Mouse (Mus musculus): ENCODE results near the gene Ddx49. TPM values are rescaled to one million over a fixed set of nuclear protein-coding genes. Genes with fewer than 3 reads are reported as not detected.

Gene Ddx49
- polyA plus RNA-seq, 1 experiment from 2014 or later, result 41.9 TPM

GRCm38 (mm10) chr8:70332070-70332877 lies 30.0 kb upstream of the Ddx49 start:
- 23% methylated on average over 40 of the region's 41 CpGs for WGBS
- Histone ChIP-seq H3K27me3 (peaks cover 10% of the 10 kb centered on the region), H3K9ac (0 out of 2 replicates have a peak overlapping the region, but pooled peaks have one; percentile 50), H3K4me3 (no peak overlapping the region), H3K9me3 (no peaks in the 10 kb centered on the region), H3K27ac (replicated peaks) (peak overlapping the region; percentile 46; the same call in 1 of the 2 replicates), H3K4me2 (0 out of 2 replicates have a peak overlapping the region, but pooled peaks have one; percentile 17), H3K4me1 (replicated peaks) (peaks cover 33% of the 10 kb centered on the region), H3K36me3 (peaks cover 96% of the 10 kb centered on the region)
- ATAC-seq (ENCODE audit: low read depth), result peak; percentile 72

GRCm38 (mm10) chr8:70331526-70331925 lies 29.2 kb upstream of the Ddx49 start:
- no peak for ATAC-seq (ENCODE audit: low read depth)
- Histone ChIP-seq H3K4me3 (no peak overlapping the region), H3K9me3 (no peaks in the 10 kb centered on the region), H3K27me3 (peaks cover 10% of the 10 kb centered on the region), H3K9ac (peak overlapping the region; percentile 43; the same call in 1 of the 2 replicates), H3K4me1 (replicated peaks) (peaks cover 33% of the 10 kb centered on the region), H3K4me2 (no peak overlapping the region), H3K27ac (replicated peaks) (peak overlapping the region; percentile 56; the same call in 1 of the 2 replicates), H3K36me3 (peaks cover 96% of the 10 kb centered on the region)
- 63% methylated on average over 19 of the region's 19 CpGs for WGBS

DNA sequence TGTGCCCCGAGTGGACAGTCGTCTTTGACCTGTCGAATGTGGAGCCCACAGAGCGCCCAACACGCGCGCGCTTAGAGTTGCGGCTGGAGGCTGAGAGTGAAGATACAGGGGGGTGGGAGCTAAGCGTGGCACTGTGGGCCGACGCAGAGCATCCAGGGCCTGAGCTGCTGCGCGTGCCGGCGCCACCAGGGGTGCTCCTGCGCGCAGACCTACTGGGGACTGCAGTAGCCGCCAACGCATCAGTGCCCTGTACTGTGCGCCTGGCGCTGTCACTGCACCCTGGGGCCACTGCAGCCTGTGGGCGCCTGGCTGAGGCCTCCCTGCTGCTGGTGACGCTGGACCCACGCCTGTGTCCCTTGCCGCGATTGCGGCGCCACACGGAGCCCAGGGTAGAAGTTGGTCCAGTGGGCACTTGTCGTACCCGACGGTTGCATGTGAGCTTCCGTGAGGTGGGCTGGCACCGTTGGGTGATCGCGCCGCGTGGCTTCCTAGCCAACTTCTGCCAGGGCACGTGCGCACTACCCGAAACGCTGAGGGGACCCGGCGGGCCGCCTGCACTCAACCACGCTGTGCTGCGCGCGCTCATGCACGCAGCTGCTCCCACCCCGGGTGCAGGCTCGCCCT lies 28.6 kb upstream of the Ddx49 start:
- Histone ChIP-seq H3K4me3 (peak overlapping the region; percentile 5; the same call in 1 of the 2 replicates), H3K27me3 (peaks cover 10% of the 10 kb centered on the region), H3K4me1 (replicated peaks) (peaks cover 33% of the 10 kb centered on the region), H3K36me3 (peaks cover 91% of the 10 kb centered on the region), H3K27ac (replicated peaks) (no peak overlapping the region; the same call in 1 of the 2 replicates), H3K9me3 (no peaks in the 10 kb centered on the region), H3K4me2 (peak overlapping the region; percentile 28), H3K9ac (peak overlapping the region; percentile 49; the same call in 1 of the 2 replicates)
- peak; percentile 79 for ATAC-seq (ENCODE audit: low read depth)
- 19% methylated on average over 53 of the region's 53 CpGs for WGBS

- Histone ChIP-seq H3K4me2 (peak overlapping the region; percentile 28), H3K9ac (peak overlapping the region; percentile 49), H3K36me3 (peaks cover 89% of the 10 kb centered on the region), H3K27me3 (peaks cover 10% of the 10 kb centered on the region), H3K9me3 (no peaks in the 10 kb centered on the region), H3K4me1 (replicated peaks) (peaks cover 33% of the 10 kb centered on the region), H3K27ac (replicated peaks) (no peak overlapping the region), H3K4me3 (peak overlapping the region; percentile 5; the same call in 1 of the 2 replicates)
- ATAC-seq (ENCODE audit: low read depth), result peak; percentile 21
- WGBS, result 4% methylated on average over 45 of the region's 45 CpGs
These were observed 27.8 kb upstream of the Ddx49 start for GRCm38 (mm10) chr8:70329835-70330740.

GRCm38 (mm10) chr8:70329124-70329834 lies 27.0 kb upstream of the Ddx49 start, which contains the start of gene Gdf1:
Gene Gdf1 (plus strand): TSS chr8:70329817.
- no peaks in the 10 kb centered on the region for H3K9me3 ChIP-seq
- H3K4me2 ChIP-seq, result peak within 1 kb of the TSS; percentile 28
- WGBS, result 24% methylated on average over 14 of the region's 14 CpGs
- H3K4me1 ChIP-seq (replicated peaks), result peaks cover 33% of the 10 kb centered on the region
- peaks cover 89% of the 10 kb centered on the region for H3K36me3 ChIP-seq
- peak within 1 kb of the TSS; percentile 49 for H3K9ac ChIP-seq
- peaks cover 10% of the 10 kb centered on the region for H3K27me3 ChIP-seq
- H3K4me3 ChIP-seq, result peak within 1 kb of the TSS; percentile 5; the same call in 1 of the 2 replicates
- no peak within 1 kb of the TSS for H3K27ac ChIP-seq (replicated peaks)
- 0 out of 2 replicates have a peak, but pooled peaks have one; percentile 2 for ATAC-seq (ENCODE audit: low read depth)

DNA sequence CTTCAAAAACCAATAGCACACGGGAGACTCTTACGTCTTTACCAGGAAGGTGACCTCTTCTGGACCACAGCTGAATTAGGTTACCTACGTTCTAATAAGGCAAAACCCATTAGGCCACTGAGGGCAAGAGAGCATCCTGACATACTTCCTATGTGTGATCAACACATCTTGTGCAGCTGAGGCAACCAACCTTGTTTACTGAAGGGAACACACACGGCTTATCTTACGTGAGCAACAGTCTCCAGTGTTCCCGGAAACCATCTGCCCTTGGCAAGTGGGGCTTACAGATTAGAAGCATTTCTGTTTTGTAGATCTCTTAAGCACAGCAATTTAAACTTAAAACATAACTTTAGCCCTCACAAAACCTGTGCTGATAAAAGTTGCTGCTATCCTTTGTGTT lies 25.2 kb upstream of the Ddx49 start:
- no peak for ATAC-seq (ENCODE audit: low read depth)
- H3K9ac ChIP-seq, result no peak overlapping the region
- 93% methylated on average over 6 of the region's 6 CpGs for WGBS
- no peak overlapping the region for H3K4me2 ChIP-seq
- H3K27ac ChIP-seq (replicated peaks), result no peak overlapping the region
- H3K27me3 ChIP-seq, result peaks cover 10% of the 10 kb centered on the region
- no peaks in the 10 kb centered on the region for H3K9me3 ChIP-seq
- peaks cover 31% of the 10 kb centered on the region for H3K4me1 ChIP-seq (replicated peaks)
- no peak overlapping the region for H3K4me3 ChIP-seq
- peaks cover 88% of the 10 kb centered on the region for H3K36me3 ChIP-seq

DNA sequence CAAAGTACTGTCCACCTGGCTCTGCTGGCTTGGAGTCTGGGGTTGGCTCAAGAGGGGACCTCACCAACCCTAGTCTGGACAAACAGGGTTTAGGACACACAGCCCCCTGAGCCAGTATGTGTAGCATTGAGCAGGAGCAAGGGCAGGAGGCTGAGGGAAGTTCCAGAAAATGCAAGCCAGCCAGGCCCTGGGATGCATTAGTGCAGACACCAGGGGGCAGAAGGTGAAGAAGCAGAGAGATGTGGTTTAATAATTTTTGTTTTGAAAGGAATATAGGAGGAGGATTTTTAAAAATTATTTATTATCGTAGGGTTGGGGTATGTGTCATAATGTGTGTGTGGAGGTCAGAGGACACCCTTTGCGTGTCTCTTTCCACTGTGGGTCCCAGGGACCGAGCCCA lies 21.4 kb upstream of the Ddx49 start:
- Histone ChIP-seq H3K4me3 (no peak overlapping the region), H3K27ac (replicated peaks) (no peak overlapping the region), H3K36me3 (peaks cover 88% of the 10 kb centered on the region), H3K27me3 (no peaks in the 10 kb centered on the region), H3K4me1 (replicated peaks) (no peaks in the 10 kb centered on the region), H3K9ac (no peak overlapping the region), H3K4me2 (no peak overlapping the region), H3K9me3 (no peaks in the 10 kb centered on the region)
- no peak for ATAC-seq (ENCODE audit: low read depth)
- WGBS, result 89% methylated on average over 3 of the region's 3 CpGs

DNA sequence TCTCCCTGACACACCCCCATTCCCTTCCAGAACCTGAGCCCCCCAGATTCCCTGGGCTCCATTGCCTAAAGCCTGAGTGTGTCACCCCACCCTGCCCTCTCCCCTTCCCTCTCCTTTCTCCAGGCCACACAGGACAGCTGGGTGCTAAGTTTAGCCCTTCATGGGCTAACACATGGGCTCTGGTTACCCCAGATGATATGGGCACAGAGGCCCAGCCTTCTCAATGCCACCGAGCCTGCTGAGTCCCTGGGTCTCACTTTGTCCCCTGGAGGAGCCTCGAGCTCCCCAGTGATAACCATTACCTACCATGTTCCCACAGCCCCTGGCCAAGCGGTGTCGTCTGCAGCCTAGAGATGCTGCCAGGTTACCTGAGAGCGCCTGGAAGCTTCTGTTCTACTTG lies 15.6 kb upstream of the Ddx49 start:
- Histone ChIP-seq H3K27me3 (no peaks in the 10 kb centered on the region), H3K4me3 (0 out of 2 replicates have a peak overlapping the region, but pooled peaks have one; percentile 68), H3K4me2 (peak overlapping the region; percentile 82), H3K27ac (replicated peaks) (peak overlapping the region; percentile 93), H3K36me3 (peaks cover 52% of the 10 kb centered on the region), H3K4me1 (replicated peaks) (peaks cover 37% of the 10 kb centered on the region), H3K9ac (peak overlapping the region; percentile 84; the same call in 1 of the 2 replicates), H3K9me3 (no peaks in the 10 kb centered on the region)
- ATAC-seq (ENCODE audit: low read depth), result no peak
- WGBS, result 90% methylated on average over 5 of the region's 5 CpGs

DNA sequence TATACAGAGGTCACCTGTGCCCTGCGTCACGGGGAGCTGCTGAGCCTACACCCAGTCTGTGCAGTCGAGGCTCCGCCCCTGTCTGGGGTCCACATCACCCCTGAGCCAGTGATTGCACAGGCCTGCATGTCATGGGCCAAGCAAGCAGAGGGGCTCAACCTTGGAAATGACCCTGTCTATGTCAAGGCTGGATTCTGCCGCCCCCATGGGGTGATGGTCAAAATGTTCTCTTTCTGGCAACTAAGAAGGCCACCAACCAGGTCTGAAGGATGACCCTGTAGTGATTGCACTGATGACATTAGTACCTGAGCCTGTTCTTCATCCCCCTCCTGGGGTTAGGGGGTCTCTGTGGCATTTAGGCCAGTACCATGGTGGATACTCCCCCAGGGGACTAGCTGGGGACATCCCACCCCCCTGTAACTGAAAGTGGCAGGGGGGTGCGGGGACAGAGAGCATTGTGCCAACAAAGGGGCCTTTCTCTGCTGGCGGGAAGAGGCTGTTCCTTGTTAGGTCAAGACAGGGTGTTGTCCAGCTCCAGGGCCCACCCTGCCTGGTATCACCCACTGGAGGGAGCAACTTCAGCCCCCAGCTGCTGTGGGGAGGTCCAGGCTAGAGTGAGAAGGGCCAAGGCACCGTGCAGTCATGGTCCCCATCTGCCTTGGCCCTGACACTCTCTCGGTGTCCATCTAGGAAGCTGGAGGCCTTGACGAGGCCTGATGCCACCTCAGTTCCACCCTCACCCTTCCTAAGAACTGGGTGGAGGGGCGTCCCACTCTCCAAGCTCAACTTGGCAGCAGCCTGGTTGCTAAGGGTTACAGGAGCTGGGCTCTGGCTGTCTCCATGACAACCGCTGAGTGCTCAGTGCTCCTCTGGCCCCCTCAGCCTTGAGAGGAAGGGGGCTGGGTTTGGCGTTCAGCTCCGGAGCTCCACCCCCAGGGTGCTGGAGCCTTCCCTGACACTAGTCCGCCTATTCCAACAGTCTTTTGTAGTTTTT lies 14.5 kb upstream of the Ddx49 start:
- H3K9ac ChIP-seq, result peak overlapping the region; percentile 84
- no peaks in the 10 kb centered on the region for H3K27me3 ChIP-seq
- no peaks in the 10 kb centered on the region for H3K9me3 ChIP-seq
- ATAC-seq (ENCODE audit: low read depth), result peak; percentile 81
- H3K4me1 ChIP-seq (replicated peaks), result peaks cover 37% of the 10 kb centered on the region
- H3K4me2 ChIP-seq, result peak overlapping the region; percentile 82
- H3K36me3 ChIP-seq, result peaks cover 53% of the 10 kb centered on the region
- peak overlapping the region; percentile 68 for H3K4me3 ChIP-seq
- WGBS, result 9% methylated on average over 15 of the region's 15 CpGs
- H3K27ac ChIP-seq (replicated peaks), result peak overlapping the region; percentile 93

Data from neural tube, embryonic 13.5 days (tissue).